Mouse (Mus musculus) MEL (cell line): ENCODE results near the gene Olfr52.

ENCODE experiments used
- CHD1 ChIP-seq: IDR thresholded peaks from 2 replicates; pipeline ENCODE4 v1.6.1; 2012; ENCODE audit warnings: low read depth, mild to moderate bottlenecking, inconsistent platforms, low read length, improper control_type of control experiment
- CTCF ChIP-seq, 3 experiments: IDR thresholded peaks in 2 of 3; conservative IDR thresholded peaks in 1 of 3; 2 replicates each; pipeline ENCODE4 v1.5.1; 2011 to 2012; ENCODE audit warnings: low read length in 3 of 3, low read depth in 2 of 3, mild to moderate bottlenecking in 2 of 3, improper control_type of control experiment in 1 of 3, inconsistent platforms in 1 of 3, mixed read lengths in 1 of 3, moderate library complexity in 1 of 3; ENCODE audit not compliant: control insufficient read depth in 1 of 3, insufficient read depth in 1 of 3, poor library complexity in 1 of 3, severe bottlenecking in 1 of 3
- ELF1 ChIP-seq: IDR thresholded peaks from 2 replicates; pipeline ENCODE4 v1.6.1; 2014; ENCODE audit warnings: low read depth, mild to moderate bottlenecking, inconsistent platforms, low read length, improper control_type of control experiment, moderate library complexity
- GATA1 ChIP-seq: IDR thresholded peaks from 2 replicates; pipeline ENCODE4 v1.6.1; 2011; ENCODE audit warnings: low read depth, low read length, improper control_type of control experiment
- MAFK ChIP-seq: IDR thresholded peaks from 2 replicates; pipeline ENCODE4 v1.6.1; 2011; ENCODE audit warnings: low read depth, mild to moderate bottlenecking, low read length, improper control_type of control experiment, borderline replicate concordance
- MAX ChIP-seq: IDR thresholded peaks from 2 replicates; pipeline ENCODE4 v1.6.1; 2011; ENCODE audit warnings: low read length, improper control_type of control experiment
- MEF2A ChIP-seq: IDR thresholded peaks from 2 replicates; pipeline ENCODE4 v1.6.1; 2014; ENCODE audit warnings: low read depth, mild to moderate bottlenecking, inconsistent platforms, low read length, improper control_type of control experiment; ENCODE audit not compliant: poor library complexity, insufficient replicate concordance, severe bottlenecking; ENCODE audit errors: extremely low read depth
- POLR2A ChIP-seq, 2 experiments: IDR thresholded peaks; 2 replicates each; pipeline ENCODE4 v1.6.1; 2011 to 2012; ENCODE audit warnings: low read length in 2 of 2, mild to moderate bottlenecking in 2 of 2, control low read depth in 1 of 2, improper control_type of control experiment in 1 of 2, low read depth in 1 of 2, moderate library complexity in 1 of 2; ENCODE audit not compliant: control insufficient read depth in 1 of 2, insufficient read depth in 1 of 2, poor library complexity in 1 of 2
- USF1 ChIP-seq: IDR thresholded peaks from 2 replicates; pipeline ENCODE4 v1.6.1; 2014; ENCODE audit warnings: low read depth, mild to moderate bottlenecking, inconsistent platforms, low read length, improper control_type of control experiment, moderate library complexity
- ZC3H11A ChIP-seq: IDR thresholded peaks from 2 replicates; pipeline ENCODE4 v1.6.1; 2012; ENCODE audit warnings: low read depth, mild to moderate bottlenecking, inconsistent platforms, low read length, improper control_type of control experiment
- ZMIZ1 ChIP-seq: IDR thresholded peaks from 2 replicates; pipeline ENCODE4 v1.6.1; 2012; ENCODE audit warnings: low read depth, mild to moderate bottlenecking, inconsistent platforms, low read length, improper control_type of control experiment, moderate library complexity

DNA sequence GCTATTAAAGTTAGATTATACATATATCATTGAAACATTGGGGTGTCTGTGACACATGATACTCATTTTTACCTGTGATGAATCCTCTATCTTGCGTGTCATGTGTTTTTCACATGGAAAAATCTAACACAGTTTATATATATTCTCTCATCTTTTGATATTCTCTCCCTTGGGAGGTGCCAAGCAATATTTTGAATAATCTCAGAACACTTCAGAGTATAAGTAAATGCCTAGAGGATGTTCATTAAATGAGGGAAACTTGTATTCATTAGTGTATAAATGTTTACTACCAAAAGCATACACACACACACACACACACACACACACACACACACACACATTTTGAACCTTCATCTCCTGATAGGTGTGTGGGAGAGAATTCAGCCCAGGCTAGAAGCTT is 45.8 kb upstream of the Olfr52 start, which contains the start of gene Olfr1047:
- TF ChIP-seq MAX = no peak
- no peak for TF ChIP-seq GATA1
- TF ChIP-seq POLR2A (IDR thresholded peaks at IDR 0.05; ENCODE audit: control insufficient read depth in 1 of 2, insufficient read depth in 1 of 2, low read depth in 1 of 2, low read length in 2 of 2, poor library complexity in 1 of 2) = no peak
- TF ChIP-seq CTCF (IDR thresholded peaks at IDR 0.05 in 2 of 3, conservative IDR thresholded peaks at IDR 0.05 in 1 of 3; ENCODE audit: control insufficient read depth in 1 of 3, insufficient read depth in 1 of 3, low read depth in 2 of 3, low read length in 3 of 3, poor library complexity in 1 of 3, severe bottlenecking in 1 of 3) = no peak
- TF ChIP-seq ZC3H11A = no peak
- TF ChIP-seq MEF2A = no peak
- no peak for TF ChIP-seq ZMIZ1
- TF ChIP-seq USF1 = no peak
- no peak for TF ChIP-seq MAFK
- TF ChIP-seq ELF1 = no peak
- TF ChIP-seq CHD1 = no peak
